Comparison of ENCODE assay signal across 10 mouse cellular contexts in genomic region chr19:53273055-53273722, GRCm38 (mm10). TPM values are rescaled to one million over a fixed set of nuclear protein-coding genes. Genes with fewer than 3 reads are reported as not detected.
DNase-seq lines count a peak whose midpoint lies in the region; ATAC-seq and TF ChIP-seq lines count a peak whose summit lies in the region.
"Had no signal": no experiment of that assay in that cellular context is flagged by ENCODE, and none has a peak within 500 bp of the region (broad histone marks: within the 10 kb centered on the region; RNA-seq: fewer than 3 reads in every experiment).

No protein-coding gene starts in this region.

- H3K9me3 ChIP-seq in liver, embryonic 14.5 days (ENCODE audit: control insufficient read depth, low read length) = no peaks in the 10 kb centered on the region
- H3K9me3 ChIP-seq in lung, postnatal 0 days (ENCODE audit: low read length) = no peaks in the 10 kb centered on the region
- no peaks in the 10 kb centered on the region for H3K9me3 ChIP-seq in midbrain, embryonic 11.5 days (ENCODE audit: control insufficient read depth, low read length)

- no peaks in the 10 kb centered on the region for H3K36me3 ChIP-seq in liver, embryonic 14.5 days (replicated peaks; ENCODE audit: control insufficient read depth, insufficient read depth, low read depth)
- H3K36me3 ChIP-seq in lung, postnatal 0 days (ENCODE audit: insufficient read depth, low read length) = no peaks in the 10 kb centered on the region
- no peaks in the 10 kb centered on the region for H3K36me3 ChIP-seq in midbrain, embryonic 11.5 days (ENCODE audit: control insufficient read depth, insufficient read depth, low read length)

- no peak overlapping the region for H3K27ac ChIP-seq in liver, embryonic 14.5 days
- H3K27ac ChIP-seq in lung, postnatal 0 days (ENCODE audit: low read length) = no peak overlapping the region; the same call in 1 of the 2 replicates
- H3K27ac ChIP-seq in midbrain, embryonic 11.5 days (ENCODE audit: low read depth, low read length) = no peak overlapping the region

- 0 out of 2 replicates have a peak, but pooled peaks have one; percentile 5 for TF ChIP-seq CTCF in liver, embryonic 14.5 days (IDR thresholded peaks at IDR 0.05; ENCODE audit: low read depth)
- TF ChIP-seq CTCF in lung, postnatal 0 days (IDR thresholded peaks at IDR 0.05) = no peak

- H3K4me2 ChIP-seq in liver, embryonic 14.5 days (ENCODE audit: low read depth) = no peak overlapping the region
- H3K4me2 ChIP-seq in lung, postnatal 0 days (replicated peaks; ENCODE audit: low read depth, low read length) = no peak overlapping the region
- no peak overlapping the region for H3K4me2 ChIP-seq in midbrain, embryonic 11.5 days

- ATAC-seq in liver, embryonic 14.5 days (ENCODE audit: insufficient read depth) = no peak
- peak; percentile 72 for ATAC-seq in lung, postnatal 0 days
- ATAC-seq in neutrophil, adult 5-6 weeks (ENCODE audit: extremely low read depth, insufficient number of reproducible peaks, low FRiP score, poor library complexity, severe bottlenecking) = peak; percentile 92
- ATAC-seq in midbrain, embryonic 11.5 days (ENCODE audit: low FRiP score) = no peak

- H3K4me3 ChIP-seq in liver, embryonic 14.5 days (ENCODE audit: insufficient read depth in 1 of 2, low read depth in 2 of 2, low read length in 2 of 2) = no peak overlapping the region
- H3K4me3 ChIP-seq in lung, postnatal 0 days (ENCODE audit: low read depth, low read length) = no peak overlapping the region
- no peak overlapping the region for H3K4me3 ChIP-seq in midbrain, embryonic 11.5 days (ENCODE audit: low read depth, low read length)

- H3K4me1 ChIP-seq in liver, embryonic 14.5 days (replicated peaks; ENCODE audit: control insufficient read depth in 2 of 2, insufficient read depth in 2 of 2, low read length in 1 of 2) = peaks cover 0 to 8% of the 10 kb centered on the region in 2 experiments; a peak in 1 of 4 replicates
- no peaks in the 10 kb centered on the region for H3K4me1 ChIP-seq in lung, postnatal 0 days (ENCODE audit: insufficient read depth, low read depth, low read length)
- peaks cover 2% of the 10 kb centered on the region; the same call in 1 of the 2 replicates for H3K4me1 ChIP-seq in midbrain, embryonic 11.5 days (ENCODE audit: control insufficient read depth, insufficient read depth, low read length)

- peak in 1 of 3 experiments; percentile 32 for DNase-seq in liver, embryonic 14.5 days (ENCODE audit: low read depth in 3 of 3, low spot score in 3 of 3)
- DNase-seq in liver (no peak), MN1 (ENCODE audit: low spot score) (peak; percentile 88)
- DNase-seq in lung, postnatal 0 days (ENCODE audit: low spot score) = peak; percentile 64
- no peak for DNase-seq in embryo, embryonic 11 days
- no peak for DNase-seq in cerebellum, adult 9-10 months
- DNase-seq in midbrain, embryonic 11.5 days (ENCODE audit: low spot score, missing footprints) = no peak
- DNase-seq: cerebellum, adult 9-11 months; heart, postnatal 36 days had no signal

- no peak for TF ChIP-seq EP300 in liver, embryonic 14.5 days (IDR thresholded peaks at IDR 0.05; ENCODE audit: low read depth)
- no peak for TF ChIP-seq EP300 in lung, postnatal 0 days (IDR thresholded peaks at IDR 0.05)

- no peaks in the 10 kb centered on the region for H3K27me3 ChIP-seq in liver, embryonic 14.5 days (ENCODE audit: control insufficient read depth, insufficient read depth, low read length)
- H3K27me3 ChIP-seq in lung, postnatal 0 days (replicated peaks; ENCODE audit: insufficient read depth, low read length) = no peaks in the 10 kb centered on the region
- no peaks in the 10 kb centered on the region for H3K27me3 ChIP-seq in midbrain, embryonic 11.5 days (ENCODE audit: control insufficient read depth, insufficient read depth, low read length)

- 64% methylated on average over 17 of the region's 17 CpGs for WGBS in liver, embryonic 14.5 days (ENCODE audit: insufficient replicate concordance)
- WGBS in lung, postnatal 0 days = 58% methylated on average over 17 of the region's 17 CpGs
- 93% methylated on average over 17 of the region's 17 CpGs for WGBS in midbrain, embryonic 11.5 days

- no peak overlapping the region for H3K9ac ChIP-seq in liver, embryonic 14.5 days (replicated peaks)
- H3K9ac ChIP-seq in lung, postnatal 0 days (replicated peaks; ENCODE audit: low read depth) = no peak overlapping the region
- no peak overlapping the region for H3K9ac ChIP-seq in midbrain, embryonic 11.5 days (ENCODE audit: low read length)

RNA-seq across cellular contexts. Expression of gene Mxi1, which starts 37.1 kb away (rescaled TPM):
- 11.1 and 16.5 TPM in 2 replicates for polyA plus RNA-seq in liver, embryonic 14.5 days (2012; rRNA removed)
- polyA plus RNA-seq in liver, embryonic 14.5 days (2014; fragmentation: Nextera tagmentation; extraction: Ambion mirVana) = 27.7 and 33.1 TPM in 2 replicates
- polyA plus RNA-seq in lung, postnatal 0 days (2015; fragmentation: Nextera tagmentation; extraction: Ambion mirVana) = 40.4 and 43.0 TPM in 2 replicates
- 108 and 112 TPM in 2 replicates for total RNA-seq in neutrophil, adult 5-6 weeks (2017)
- polyA plus RNA-seq in midbrain, embryonic 11.5 days (2014; fragmentation: Nextera tagmentation; extraction: Ambion mirVana) = 59.0 and 59.1 TPM in 2 replicates

Comparison
In these comparisons a context has a peak if more than half of its experiments do, and no peak if none do; other contexts are left out.
1. ATAC-seq: peak in lung, postnatal 0 days (single experiment) and neutrophil, adult 5-6 weeks (single experiment); none in liver, embryonic 14.5 days (single experiment) and midbrain, embryonic 11.5 days (single experiment).
2. DNase-seq: peak in MN1 (single experiment) and lung, postnatal 0 days (single experiment); none in liver (single experiment), embryo, embryonic 11 days (single experiment), cerebellum, adult 9-10 months (single experiment) and midbrain, embryonic 11.5 days (single experiment).